8 mouse cellular contexts compared by ENCODE assay signal in the genomic region with DNA sequence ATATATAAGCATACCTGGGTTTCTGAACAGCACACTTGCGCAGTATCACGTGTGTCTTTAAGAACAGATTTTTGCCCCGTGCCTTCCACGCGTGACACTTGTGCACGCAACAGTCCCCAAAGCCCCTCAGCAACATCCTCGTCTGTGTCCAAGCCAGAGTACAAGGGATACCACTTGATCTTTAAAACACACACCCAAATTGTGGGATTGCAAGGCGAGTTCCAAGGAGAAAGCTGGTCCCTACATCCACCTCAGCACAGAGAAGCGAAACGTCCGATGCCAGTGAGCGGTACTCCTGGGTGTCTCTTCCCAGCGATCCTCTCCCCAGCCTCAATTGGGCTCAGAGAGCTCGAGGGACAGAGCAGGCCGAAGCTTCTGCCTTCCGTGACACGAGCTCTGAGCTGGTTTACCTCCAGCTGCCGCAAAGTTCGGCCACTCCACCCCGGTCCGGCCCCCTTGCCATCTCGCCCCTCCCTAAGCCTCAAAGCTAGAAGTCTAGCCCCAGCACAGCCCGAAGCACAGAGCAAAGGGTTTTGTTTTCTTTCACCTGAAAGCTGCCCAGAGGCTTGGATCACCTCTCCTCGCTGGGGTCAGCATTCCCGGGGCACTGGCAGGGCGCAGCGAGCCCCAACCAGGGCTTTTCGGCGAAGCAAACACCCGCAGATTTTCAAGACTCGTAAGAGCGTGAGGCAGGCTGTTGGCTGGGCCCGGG. TPM values are rescaled to one million over a fixed set of nuclear protein-coding genes. Genes with fewer than 3 reads are reported as not detected.
DNase-seq lines count a peak whose midpoint lies in the region; ATAC-seq and TF ChIP-seq lines count a peak whose summit lies in the region.

No protein-coding gene starts in this region.

- no peak for ATAC-seq in heart, embryonic 11.5 days (replicated peaks; ENCODE audit: insufficient number of reproducible peaks, low FRiP score, low TSS enrichment)
- no peak for ATAC-seq in hindbrain, embryonic 14.5 days (ENCODE audit: low FRiP score)
- ATAC-seq in midbrain, postnatal 0 days (ENCODE audit: low FRiP score), result no peak

- H3K9me3 ChIP-seq in heart, embryonic 11.5 days (replicated peaks; ENCODE audit: control insufficient read depth, low read length), result no peaks in the 10 kb centered on the region
- no peaks in the 10 kb centered on the region for H3K9me3 ChIP-seq in hindbrain, embryonic 14.5 days (ENCODE audit: control insufficient read depth, low read length)
- no peaks in the 10 kb centered on the region for H3K9me3 ChIP-seq in midbrain, postnatal 0 days (ENCODE audit: low read length)

- H3K4me3 ChIP-seq in heart, embryonic 11.5 days (ENCODE audit: low read depth, low read length), result peak overlapping the region; percentile 52
- peak overlapping the region; percentile 45 for H3K4me3 ChIP-seq in brown adipose tissue, adult 24 weeks (ENCODE audit: insufficient read depth, low read depth, low read length)
- peak overlapping the region; percentile 31 for H3K4me3 ChIP-seq in hindbrain, embryonic 14.5 days (replicated peaks; ENCODE audit: low read length)
- H3K4me3 ChIP-seq in midbrain, postnatal 0 days (ENCODE audit: low read depth, low read length), result peak overlapping the region; percentile 37

- H3K4me1 ChIP-seq in heart, embryonic 11.5 days (ENCODE audit: control insufficient read depth, insufficient read depth, low read length), result peaks cover 25% of the 10 kb centered on the region
- no peaks in the 10 kb centered on the region for H3K4me1 ChIP-seq in brown adipose tissue, adult 24 weeks (ENCODE audit: control insufficient read depth, insufficient read depth, insufficient read length, low read length)
- H3K4me1 ChIP-seq in hindbrain, embryonic 14.5 days (replicated peaks; ENCODE audit: control insufficient read depth, insufficient read depth, low read length), result peaks cover 21% of the 10 kb centered on the region
- H3K4me1 ChIP-seq in midbrain, postnatal 0 days (ENCODE audit: insufficient read depth, low read length), result peaks cover 7% of the 10 kb centered on the region; the same call in 1 of the 2 replicates

- no peak overlapping the region for H3K9ac ChIP-seq in heart, embryonic 11.5 days (ENCODE audit: low read depth, low read length)
- H3K9ac ChIP-seq in hindbrain, embryonic 14.5 days, result 0 out of 2 replicates have a peak overlapping the region, but pooled peaks have one; percentile 24
- H3K9ac ChIP-seq in midbrain, postnatal 0 days (replicated peaks; ENCODE audit: low read length, poor library complexity, severe bottlenecking), result no peak overlapping the region

- DNase-seq in heart, postnatal 4 days, result no peak
- DNase-seq in hindbrain, embryonic 14.5 days (ENCODE audit: low spot score), result no peak
- DNase-seq in midbrain, postnatal 0 days (ENCODE audit: low spot score), result no peak
- DNase-seq in thymus, postnatal 0 days (ENCODE audit: low spot score), result no peak
- no peak for DNase-seq in MN1 (ENCODE audit: low spot score)
- DNase-seq in layer of hippocampus, adult 11-12 months (ENCODE audit: low spot score), result no peak

- WGBS in heart, embryonic 11.5 days (ENCODE audit: insufficient replicate concordance), result 2% methylated on average over 33 of the region's 33 CpGs
- WGBS in hindbrain, embryonic 14.5 days, result 1% methylated on average over 33 of the region's 33 CpGs
- 1% methylated on average over 33 of the region's 33 CpGs for WGBS in midbrain, postnatal 0 days

- TF ChIP-seq CTCF in midbrain, postnatal 0 days (IDR thresholded peaks at IDR 0.05), result no peak

- peak overlapping the region; percentile 93 for H3K4me2 ChIP-seq in heart, embryonic 11.5 days
- H3K4me2 ChIP-seq in hindbrain, embryonic 14.5 days (replicated peaks), result peak overlapping the region; percentile 57
- peak overlapping the region; percentile 57; the same call in 1 of the 2 replicates for H3K4me2 ChIP-seq in midbrain, postnatal 0 days (ENCODE audit: low read depth, low read length, poor library complexity, severe bottlenecking)

- H3K36me3 ChIP-seq in heart, embryonic 11.5 days (ENCODE audit: control insufficient read depth, insufficient read depth, low read length), result no peaks in the 10 kb centered on the region
- H3K36me3 ChIP-seq in hindbrain, embryonic 14.5 days (replicated peaks; ENCODE audit: control insufficient read depth, insufficient read depth), result no peaks in the 10 kb centered on the region
- no peaks in the 10 kb centered on the region for H3K36me3 ChIP-seq in midbrain, postnatal 0 days (ENCODE audit: insufficient read depth, low read length)

- H3K27ac ChIP-seq in heart, embryonic 11.5 days (ENCODE audit: low read depth, low read length), result no peak overlapping the region
- no peak overlapping the region for H3K27ac ChIP-seq in brown adipose tissue, adult 24 weeks (replicated peaks; ENCODE audit: low read depth, low read length)
- H3K27ac ChIP-seq in hindbrain, embryonic 14.5 days, result peak overlapping the region; percentile 29; the same call in 1 of the 2 replicates
- H3K27ac ChIP-seq in midbrain, postnatal 0 days (ENCODE audit: low read depth, low read length), result peak overlapping the region; percentile 51; the same call in 1 of the 2 replicates

- peaks cover 90% of the 10 kb centered on the region for H3K27me3 ChIP-seq in heart, embryonic 11.5 days (ENCODE audit: control insufficient read depth, insufficient read depth, low read length)
- H3K27me3 ChIP-seq in hindbrain, embryonic 14.5 days (ENCODE audit: control insufficient read depth, insufficient read depth, low read length), result peaks cover 81% of the 10 kb centered on the region
- H3K27me3 ChIP-seq in midbrain, postnatal 0 days (ENCODE audit: insufficient read depth, low read length), result peaks cover 65% of the 10 kb centered on the region

RNA-seq across cellular contexts. Expression of a gene that starts 0.5 kb away (rescaled TPM):
- polyA plus RNA-seq in heart, embryonic 11.5 days (2014; fragmentation: Nextera tagmentation; extraction: Ambion mirVana), result not detected in 2 replicates
- total RNA-seq in heart, postnatal 4 days (2021), result not detected
- not detected in 2 replicates for polyA plus RNA-seq in brown adipose tissue, adult 24 weeks (2012; ENCODE audit: insufficient read depth, insufficient read length, missing spikeins)
- polyA plus RNA-seq in hindbrain, embryonic 14.5 days (2014; fragmentation: Nextera tagmentation; extraction: Ambion mirVana), result 0.90 and 0.98 TPM in 2 replicates
- 0.22 and 0.66 TPM in 2 replicates for total RNA-seq in midbrain, postnatal 0 days (2014; rRNA removed)
- polyA plus RNA-seq in midbrain, postnatal 0 days (2015; fragmentation: Nextera tagmentation; extraction: Ambion mirVana), result 0.70 and 0.79 TPM in 2 replicates
- polyA plus RNA-seq in thymus, postnatal 0 days (2015; fragmentation: Nextera tagmentation; extraction: Ambion mirVana), result not detected in 2 replicates

RNA-seq across cellular contexts. Expression of a gene that starts 31.6 kb away (rescaled TPM):
- 36.8 and 38.3 TPM in 2 replicates for polyA plus RNA-seq in heart, embryonic 11.5 days (2014; fragmentation: Nextera tagmentation; extraction: Ambion mirVana)
- total RNA-seq in heart, postnatal 4 days (2021), result 10 to 100 TPM; 12.5 to 14.2 TPM
- 28.6 TPM in 2 replicates for polyA plus RNA-seq in brown adipose tissue, adult 24 weeks (2012; ENCODE audit: insufficient read depth, insufficient read length, missing spikeins)
- polyA plus RNA-seq in hindbrain, embryonic 14.5 days (2014; fragmentation: Nextera tagmentation; extraction: Ambion mirVana), result 114 and 124 TPM in 2 replicates
- total RNA-seq in midbrain, postnatal 0 days (2014; rRNA removed), result 49.6 and 55.7 TPM in 2 replicates
- 97.9 and 109 TPM in 2 replicates for polyA plus RNA-seq in midbrain, postnatal 0 days (2015; fragmentation: Nextera tagmentation; extraction: Ambion mirVana)
- polyA plus RNA-seq in thymus, postnatal 0 days (2015; fragmentation: Nextera tagmentation; extraction: Ambion mirVana), result 52.4 and 54.8 TPM in 2 replicates

RNA-seq across cellular contexts. Expression of a gene that starts 51.6 kb away (rescaled TPM):
- polyA plus RNA-seq in heart, embryonic 11.5 days (2014; fragmentation: Nextera tagmentation; extraction: Ambion mirVana), result not detected in 2 replicates
- not detected for total RNA-seq in heart, postnatal 4 days (2021)
- polyA plus RNA-seq in brown adipose tissue, adult 24 weeks (2012; ENCODE audit: insufficient read depth, insufficient read length, missing spikeins), result not detected in 2 replicates
- polyA plus RNA-seq in hindbrain, embryonic 14.5 days (2014; fragmentation: Nextera tagmentation; extraction: Ambion mirVana), result not detected in 2 replicates
- total RNA-seq in midbrain, postnatal 0 days (2014; rRNA removed), result not detected in 2 replicates
- not detected in 2 replicates for polyA plus RNA-seq in midbrain, postnatal 0 days (2015; fragmentation: Nextera tagmentation; extraction: Ambion mirVana)
- polyA plus RNA-seq in thymus, postnatal 0 days (2015; fragmentation: Nextera tagmentation; extraction: Ambion mirVana), result not detected in 2 replicates

Comparison
In these comparisons a context has a peak if more than half of its experiments do, and no peak if none do; other contexts are left out.
1. H3K27ac ChIP-seq: peak in hindbrain, embryonic 14.5 days (single experiment) and midbrain, postnatal 0 days (single experiment); none in heart, embryonic 11.5 days (single experiment) and brown adipose tissue, adult 24 weeks (single experiment).
2. Peak in every context shown above with its lines, with median percentiles within 50 percentile points of each other: H3K4me2 ChIP-seq and H3K4me3 ChIP-seq.